Mouse (Mus musculus) kidney, adult 2 months (tissue): ENCODE data around the gene Tnfaip8l2. TPM values are rescaled to one million over a fixed set of nuclear protein-coding genes. Genes with fewer than 3 reads are reported as not detected.

Experiments
- DNase-seq: peaks from one replicate; pipeline ENCODE4 v3.0.0; 2021
- H3K27ac ChIP-seq: fragments of 200-500 bp; 2 replicates; pipeline ENCODE4 v1.5.1; 2012; ENCODE audit warnings: low read depth, low read length, control low read depth, inconsistent platforms; ENCODE audit not compliant: insufficient read depth
- H3K27me3 ChIP-seq: fragments of 200-500 bp; replicated peaks from 2 replicates; pipeline ENCODE4 v1.6.1; 2012; ENCODE audit warnings: mild to moderate bottlenecking, moderate library complexity, low read length, inconsistent platforms; ENCODE audit not compliant: control insufficient read depth, insufficient read depth
- H3K36me3 ChIP-seq: fragments of 200-500 bp; 2 replicates; pipeline ENCODE4 v1.6.1; 2012; ENCODE audit warnings: mild to moderate bottlenecking, moderate library complexity, low read length, inconsistent platforms; ENCODE audit not compliant: control insufficient read depth, insufficient read depth
- H3K4me1 ChIP-seq: fragments of 200-500 bp; 2 replicates; pipeline ENCODE4 v1.6.1; 2011; ENCODE audit warnings: low read length; ENCODE audit not compliant: control insufficient read depth, insufficient read depth
- H3K4me3 ChIP-seq: fragments of 200-500 bp; 2 replicates; pipeline ENCODE4 v1.5.1; 2011; ENCODE audit warnings: mild to moderate bottlenecking, low read depth, low read length, control low read depth; ENCODE audit not compliant: insufficient read depth
- CTCF ChIP-seq: fragments of 200-500 bp; conservative IDR thresholded peaks from 2 replicates; pipeline ENCODE4 v1.5.1; 2011; ENCODE audit warnings: low read depth, mild to moderate bottlenecking, control low read depth, low read length, moderate library complexity, mixed read lengths; ENCODE audit not compliant: insufficient read depth, insufficient read length
- POLR2A ChIP-seq: fragments of 200-500 bp; IDR thresholded peaks from one replicate; pipeline ENCODE4 v1.6.1; 2011; ENCODE audit warnings: low read depth, low read length, control low read depth
- WGBS: fragments of 180-500 bp; shearing (Covaris S2); methylation state at CpG from one replicate; pipeline ENCODE4 v1.1.7; 2018; 5-methylcytosine and 5-hydroxymethylcytosine counted together
- polyA plus RNA-seq: library from polyadenylated mRNA; depleted of rRNA; stranded (reverse); fragments of >200 nt; gene quantifications from 2 replicates; pipeline ENCODE4 v1.2.3, GENCODE M21; 2012; rRNA removed

The Tnfaip8l2 gene
- polyA plus RNA-seq, 1 experiment: 6.8 TPM

- peak overlapping the region; percentile 45; the same call in 1 of the 2 replicates for H3K27ac ChIP-seq
- H3K36me3 ChIP-seq: no peaks in the 10 kb centered on the region; the same call in 1 of the 2 replicates
- under 1% methylated on average over 16 of the region's 16 CpGs for WGBS
- peak overlapping the region; percentile 92 for H3K4me3 ChIP-seq
- DNase-seq: no peak
- H3K27me3 ChIP-seq: no peaks in the 10 kb centered on the region
- TF ChIP-seq POLR2A (no peak), CTCF (no peak)
- peaks cover 5% of the 10 kb centered on the region; the same call in 1 of the 2 replicates for H3K4me1 ChIP-seq
These were observed 36.4 kb downstream of the Tnfaip8l2 start for GRCm38 (mm10) chr3:95105586-95106337.

- DNase-seq: no peak
- Histone ChIP-seq H3K27me3 (no peaks in the 10 kb centered on the region), H3K36me3 (no peaks in the 10 kb centered on the region; the same call in 1 of the 2 replicates), H3K27ac (no peak overlapping the region), H3K4me3 (peak overlapping the region; percentile 92; the same call in 1 of the 2 replicates), H3K4me1 (peaks cover 5% of the 10 kb centered on the region; the same call in 1 of the 2 replicates)
- no peak for TF ChIP-seq POLR2A
- TF ChIP-seq CTCF: no peak
- WGBS: 21% methylated on average over 4 of the region's 4 CpGs
These were observed 37.0 kb downstream of the Tnfaip8l2 start for GRCm38 (mm10) chr3:95105121-95105520.

GRCm38 (mm10) chr3:95100854-95101253 is 41.3 kb downstream of the Tnfaip8l2 start:
- H3K4me1 ChIP-seq: peaks cover 5% of the 10 kb centered on the region; the same call in 1 of the 2 replicates
- TF ChIP-seq CTCF: no peak
- TF ChIP-seq POLR2A: no peak
- H3K27me3 ChIP-seq: no peaks in the 10 kb centered on the region
- WGBS: 10% methylated on average over 2 of the region's 2 CpGs
- H3K27ac ChIP-seq: no peak overlapping the region
- no peak overlapping the region for H3K4me3 ChIP-seq
- no peak for DNase-seq
- no peaks in the 10 kb centered on the region; the same call in 1 of the 2 replicates for H3K36me3 ChIP-seq

Other genes starting within 250 kb of the Tnfaip8l2 start
- gene Selenbp1, start 209.3 kb downstream of the Tnfaip8l2 start, polyA plus RNA-seq: 785 and 803 TPM in 2 replicates
- gene Rfx5, start 188.3 kb downstream of the Tnfaip8l2 start, polyA plus RNA-seq: 10.3 and 12.8 TPM in 2 replicates
- 35.9 and 41.7 TPM in 2 replicates for gene Pi4kb, start 167.6 kb downstream of the Tnfaip8l2 start, polyA plus RNA-seq
- gene Zfp687, start 126.9 kb downstream of the Tnfaip8l2 start, polyA plus RNA-seq: 16.3 and 18.5 TPM in 2 replicates
- gene Psmd4, start 99.7 kb downstream of the Tnfaip8l2 start, polyA plus RNA-seq: 136 TPM in 2 replicates
- gene Pip5k1a, start 35.4 kb downstream of the Tnfaip8l2 start, polyA plus RNA-seq: 13.5 and 15.3 TPM in 2 replicates
- 45.6 and 47.1 TPM in 2 replicates for gene Vps72, start 31.3 kb downstream of the Tnfaip8l2 start, polyA plus RNA-seq
- 0.19 and 3.1 TPM in 2 replicates for gene Tmod4, start 17.9 kb downstream of the Tnfaip8l2 start, polyA plus RNA-seq
- gene Scnm1, start 8.3 kb downstream of the Tnfaip8l2 start, polyA plus RNA-seq: 46.7 and 50.8 TPM in 2 replicates
- 10.2 and 11.3 TPM in 2 replicates for gene Lysmd1, start 8.3 kb downstream of the Tnfaip8l2 start, polyA plus RNA-seq
- 8.0 and 8.5 TPM in 2 replicates for gene Sema6c, start 18.1 kb upstream of the Tnfaip8l2 start, polyA plus RNA-seq
- 9.8 and 10.6 TPM in 2 replicates for gene Gabpb2, start 75.6 kb upstream of the Tnfaip8l2 start, polyA plus RNA-seq
- gene Cdc42se1, start 86.4 kb upstream of the Tnfaip8l2 start, polyA plus RNA-seq: 77.5 and 83.7 TPM in 2 replicates
- 30.6 and 31.4 TPM in 2 replicates for gene Mllt11, start 89.8 kb upstream of the Tnfaip8l2 start, polyA plus RNA-seq
- gene Gm128, start 99.2 kb upstream of the Tnfaip8l2 start, polyA plus RNA-seq: 5.9 TPM in 2 replicates
- 0.09 and 0.41 TPM in 2 replicates for gene Bnipl, start 108.8 kb upstream of the Tnfaip8l2 start, polyA plus RNA-seq
- gene Mindy1, start 139.0 kb upstream of the Tnfaip8l2 start, polyA plus RNA-seq: 120 and 155 TPM in 2 replicates
- gene Prune1, start 139.7 kb upstream of the Tnfaip8l2 start, polyA plus RNA-seq: 25.6 and 27.0 TPM in 2 replicates
- 5.6 and 6.3 TPM in 2 replicates for gene Anxa9, start 164.8 kb upstream of the Tnfaip8l2 start, polyA plus RNA-seq
- gene Cers2, start 172.4 kb upstream of the Tnfaip8l2 start, polyA plus RNA-seq: 143 and 173 TPM in 2 replicates
- gene Setdb1, start 214.8 kb upstream of the Tnfaip8l2 start, polyA plus RNA-seq: 11.4 and 11.6 TPM in 2 replicates